Mouse (Mus musculus) cortical plate, adult 2 months (tissue): ENCODE results near the gene Wwp2.

Source experiments
- CTCF ChIP-seq: fragments of 200-500 bp; IDR thresholded peaks from 2 replicates; pipeline ENCODE4 v1.5.1; 2011; ENCODE audit warnings: mild to moderate bottlenecking, control low read depth, low read length; ENCODE audit not compliant: insufficient read depth; ENCODE audit errors: extremely low read depth
- POLR2A ChIP-seq: fragments of 200-500 bp; IDR thresholded peaks from 2 replicates; pipeline ENCODE4 v1.6.1; 2011; ENCODE audit warnings: mild to moderate bottlenecking, low read length, control low read depth; ENCODE audit not compliant: insufficient read depth; ENCODE audit errors: extremely low read depth

DNA sequence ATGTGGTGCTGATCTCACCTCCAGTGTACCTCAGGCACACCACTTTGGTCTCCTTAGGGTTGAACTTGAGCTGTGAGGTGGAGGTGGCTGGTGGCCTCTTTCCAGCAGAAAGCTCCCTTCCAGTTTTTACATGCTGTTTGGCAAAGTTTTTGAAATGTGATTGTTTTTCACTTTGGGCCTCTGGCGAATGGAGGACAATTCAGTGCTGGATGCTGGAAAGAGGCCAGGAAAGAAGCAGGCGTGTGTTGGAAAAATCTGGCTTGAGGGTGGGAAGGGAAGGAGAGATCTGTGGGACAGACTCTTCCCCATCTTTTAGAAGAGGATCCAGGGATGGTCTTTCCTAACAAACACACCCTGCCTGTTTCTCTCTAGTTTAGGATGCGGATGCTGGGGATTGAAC is 8.5 kb downstream of the Wwp2 start:
- no peak for TF ChIP-seq POLR2A
- no peak for TF ChIP-seq CTCF
